Mouse (Mus musculus) layer of hippocampus, adult 2 months (tissue): ENCODE data around the gene Ahnak. TPM values are rescaled to one million over a fixed set of nuclear protein-coding genes. Genes with fewer than 3 reads are reported as not detected.
"Not testable (repeated sequence)": the region's sequence is repeated elsewhere in the genome, so short reads cannot be mapped to it uniquely, and the experiment has no call there.

ENCODE experiments used
- DNase-seq, 2 experiments: peaks; one replicate each; pipeline ENCODE4 v3.0.0; 2022; ENCODE audit warnings: low spot score in 2 of 2
- H3K27ac ChIP-seq: fragments of 200-600 bp; 2 replicates; pipeline ENCODE4 v1.8.1; 2022
- H3K4me3 ChIP-seq: fragments of 200-600 bp; 2 replicates; pipeline ENCODE4 v1.8.1; 2022; ENCODE audit warnings: mild to moderate bottlenecking
- CTCF ChIP-seq: fragments of 200-600 bp; conservative IDR thresholded peaks from 2 replicates; pipeline ENCODE4 v1.8.1; 2022; ENCODE audit warnings: antibody characterized with exemption, mild to moderate bottlenecking, moderate library complexity
- total RNA-seq, 2 experiments: library from RNA; stranded (reverse); gene quantifications; 2 replicates each; pipeline ENCODE4 v1.2.3; 2021

Ahnak gene
- total RNA-seq, 2 experiments from 2014 or later: 19.4 to 21.9 TPM

GRCm38 (mm10) chr19:8991871-8992735 lies 3.0 kb downstream of the Ahnak start:
- peak overlapping the region; percentile 67 for H3K27ac ChIP-seq
- no peak for TF ChIP-seq CTCF
- H3K4me3 ChIP-seq: no peak overlapping the region; the same call in 1 of the 2 replicates
- no peak for DNase-seq

DNA sequence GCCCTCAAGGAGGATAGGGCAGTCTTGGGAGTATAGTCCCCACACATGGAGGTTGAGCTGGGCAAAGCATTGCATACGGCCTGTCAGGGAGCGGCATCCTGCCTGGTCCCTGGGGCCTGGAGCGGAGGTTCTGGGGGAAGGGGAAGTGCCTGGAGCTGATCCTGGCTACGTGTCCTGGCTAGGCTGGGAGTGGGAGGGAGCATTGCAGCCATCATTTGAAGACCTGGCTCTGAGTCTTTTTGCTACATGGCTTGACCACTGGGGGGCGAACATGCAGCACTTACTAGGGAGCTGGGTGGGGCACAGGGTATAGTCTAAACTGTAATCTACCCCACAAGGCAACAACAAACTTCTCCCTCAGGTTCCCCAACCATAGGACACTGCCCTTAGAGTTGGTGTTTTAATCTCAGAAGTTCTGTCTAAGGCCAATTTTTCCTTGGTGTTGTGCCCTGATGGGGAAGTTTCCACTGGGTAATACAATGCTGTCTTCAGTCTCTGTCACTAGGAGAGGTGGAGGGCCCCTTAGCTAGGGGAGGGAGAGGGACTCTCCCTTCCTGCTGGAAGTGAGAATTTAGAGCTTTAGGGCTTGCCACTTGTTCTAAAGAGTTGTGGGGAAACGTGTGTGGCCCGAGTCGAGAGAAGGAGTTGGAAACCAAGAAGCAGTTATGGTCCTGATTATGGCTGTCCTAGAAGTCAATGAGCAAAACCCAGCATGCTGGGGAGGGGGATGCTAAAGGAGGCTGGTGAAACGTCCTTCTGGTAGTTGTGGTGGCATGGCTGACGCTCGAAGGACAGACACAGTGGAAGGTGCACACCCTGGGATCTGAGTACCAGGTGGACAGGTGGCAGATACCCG lies 3.9 kb downstream of the Ahnak start:
- Histone ChIP-seq H3K27ac (peak overlapping the region; percentile 67; the same call in 1 of the 2 replicates), H3K4me3 (no peak overlapping the region; the same call in 1 of the 2 replicates)
- DNase-seq: peak; percentile 64 to 84
- TF ChIP-seq CTCF: peak; percentile 91

- peak overlapping the region; percentile 59; the same call in 1 of the 2 replicates for H3K27ac ChIP-seq
Measured at GRCm38 (mm10) chr19:8993625-8993912, 4.5 kb downstream of the Ahnak start.

GRCm38 (mm10) chr19:8994813-8995607 lies 5.9 kb downstream of the Ahnak start:
- Histone ChIP-seq H3K4me3 (no peak overlapping the region), H3K27ac (no peak overlapping the region)
- no peak for DNase-seq
- no peak for TF ChIP-seq CTCF

More at GRCm38 (mm10) chr19:8993625-8993912, 4.5 kb downstream of the Ahnak start:
- H3K4me3 ChIP-seq: no peak overlapping the region
- DNase-seq: no peak
- no peak for TF ChIP-seq CTCF

DNA sequence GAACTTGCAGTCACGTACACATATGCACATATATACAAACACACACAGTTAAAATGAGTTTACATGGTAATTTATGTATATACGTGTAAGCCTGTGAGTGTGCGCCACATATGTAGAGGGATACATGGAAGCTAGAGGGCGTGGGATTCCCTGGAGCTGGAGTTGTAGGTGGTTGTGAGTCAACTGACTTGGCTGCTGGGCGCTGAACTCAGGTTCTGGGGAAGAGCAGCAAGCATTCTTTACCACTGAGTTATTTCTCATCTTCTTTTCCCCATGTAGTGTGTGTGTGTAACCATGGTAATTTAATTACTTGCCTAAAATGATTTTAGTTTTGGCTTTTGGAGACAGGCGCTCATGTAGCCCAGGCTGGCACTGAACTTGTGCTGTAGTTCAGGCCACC lies 7.5 kb downstream of the Ahnak start:
- H3K4me3 ChIP-seq: no peak overlapping the region
- DNase-seq: no peak
- TF ChIP-seq CTCF: no peak
- no peak overlapping the region for H3K27ac ChIP-seq

GRCm38 (mm10) chr19:8997546-8997945 lies 8.5 kb downstream of the Ahnak start:
- Histone ChIP-seq H3K4me3 (no peak overlapping the region), H3K27ac (no peak overlapping the region)
- peak; percentile 42 for DNase-seq
- no peak for TF ChIP-seq CTCF

DNA sequence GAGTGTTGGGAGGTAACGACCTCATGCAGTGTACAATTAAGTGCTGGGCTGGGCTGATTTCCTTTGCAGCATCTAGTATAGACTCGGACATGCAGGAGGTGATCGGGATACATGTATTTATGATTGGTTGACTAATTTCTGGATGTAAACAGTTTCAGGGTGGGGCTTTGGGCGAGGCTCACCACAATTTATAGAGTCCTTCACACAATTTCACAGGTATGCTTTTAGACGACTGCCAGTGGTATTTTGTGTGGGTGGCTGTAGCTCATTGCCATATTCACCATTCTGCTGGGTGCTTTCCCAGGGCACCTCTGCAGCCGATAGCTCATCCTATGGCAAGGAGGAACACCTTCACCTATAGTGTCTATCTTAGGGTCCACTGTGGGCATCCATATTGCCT lies 9.5 kb downstream of the Ahnak start:
- Histone ChIP-seq H3K4me3 (no peak overlapping the region), H3K27ac (no peak overlapping the region)
- DNase-seq: no peak
- no peak for TF ChIP-seq CTCF

DNA sequence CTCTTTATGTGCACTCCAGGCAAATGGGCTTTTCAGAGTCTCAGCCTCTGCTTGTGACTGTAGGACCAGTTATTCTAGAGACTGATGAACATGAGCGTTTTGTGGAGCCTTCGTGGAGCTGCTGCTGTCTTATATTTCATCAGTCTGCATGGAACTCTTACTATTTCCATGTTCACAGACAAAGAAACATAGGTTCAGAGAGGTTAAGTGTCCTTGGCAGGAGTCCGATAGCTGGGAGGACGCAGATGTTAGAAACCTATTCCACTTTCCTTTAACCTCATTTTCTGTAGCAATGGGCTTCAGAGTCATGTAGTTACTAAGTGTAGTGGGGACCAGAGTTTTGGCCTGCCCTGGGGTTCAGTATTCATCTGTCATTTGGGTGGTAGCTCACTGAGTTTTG lies 10.1 kb downstream of the Ahnak start:
- no peak overlapping the region for H3K4me3 ChIP-seq
- TF ChIP-seq CTCF: no peak

GRCm38 (mm10) chr19:9006915-9007314 lies 17.8 kb downstream of the Ahnak start:
- not testable (repeated sequence) for H3K4me3 ChIP-seq, DNase-seq

More for the DNA sequence above, 10.1 kb downstream of the Ahnak start:
- no peak for DNase-seq
- no peak overlapping the region for H3K27ac ChIP-seq

DNA sequence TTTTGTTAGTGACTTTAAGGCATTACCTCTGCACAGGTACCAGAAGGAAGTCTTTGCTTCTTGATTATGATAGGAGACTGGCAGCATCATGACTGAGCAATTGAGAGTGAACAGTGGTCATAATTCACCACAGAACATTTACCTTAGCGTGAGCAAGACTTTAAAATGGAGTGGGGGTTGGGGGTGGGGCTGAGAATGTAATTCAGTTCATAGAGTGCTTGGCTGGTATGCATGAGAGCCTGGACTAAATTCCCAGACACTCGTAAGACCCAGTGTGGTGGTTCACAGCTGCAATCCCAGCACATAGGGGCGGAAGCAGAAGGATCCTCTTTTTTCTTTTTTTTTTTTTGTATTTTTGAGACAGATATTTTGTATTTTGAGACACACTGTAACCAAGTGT lies 30.2 kb downstream of the Ahnak start:
- Histone ChIP-seq H3K27ac (no peak overlapping the region), H3K4me3 (no peak overlapping the region)
- no peak for TF ChIP-seq CTCF
- no peak for DNase-seq

More at GRCm38 (mm10) chr19:9006915-9007314, 17.8 kb downstream of the Ahnak start:
- H3K27ac ChIP-seq: not testable (repeated sequence)

GRCm38 (mm10) chr19:9023021-9023778 lies 34.1 kb downstream of the Ahnak start:
- DNase-seq: peak in 1 of 2 experiments; percentile 20
- TF ChIP-seq CTCF: no peak
- Histone ChIP-seq H3K27ac (peak overlapping the region; percentile 75), H3K4me3 (no peak overlapping the region)
